Mouse (Mus musculus) limb, embryonic 12.5 days (tissue): ENCODE measurements around the gene Iars2. TPM values are rescaled to one million over a fixed set of nuclear protein-coding genes. Genes with fewer than 3 reads are reported as not detected.

Source experiments
- ATAC-seq: fragments of 200-750 bp; cut with Nextera tagmentation; 2 replicates; pipeline ENCODE4 v1.8.0; 2017; ENCODE audit warnings: low read depth, moderate TSS enrichment; ENCODE audit not compliant: insufficient number of reproducible peaks, insufficient read depth, low FRiP score, low TSS enrichment
- H3K27ac ChIP-seq: fragments of 300-500 bp; sonication (generic); 2 replicates; pipeline ENCODE4 v1.5.1; 2016; ENCODE audit warnings: mild to moderate bottlenecking, moderate library complexity
- H3K27me3 ChIP-seq: fragments of 300-500 bp; sonication (generic); 2 replicates; pipeline ENCODE4 v1.6.1; 2016; ENCODE audit warnings: mild to moderate bottlenecking, moderate library complexity
- H3K36me3 ChIP-seq: fragments of 300-500 bp; sonication (generic); 2 replicates; pipeline ENCODE4 v1.6.1; 2016; ENCODE audit warnings: mild to moderate bottlenecking, moderate library complexity
- H3K4me1 ChIP-seq: fragments of 300-500 bp; sonication (generic); replicated peaks from 2 replicates; pipeline ENCODE4 v1.6.1; 2016
- H3K4me2 ChIP-seq: fragments of 300-500 bp; sonication (generic); 2 replicates; pipeline ENCODE4 v1.6.1; 2016; ENCODE audit warnings: mild to moderate bottlenecking, moderate library complexity
- H3K4me3 ChIP-seq: fragments of 300-500 bp; sonication (generic); replicated peaks from 2 replicates; pipeline ENCODE4 v1.5.1; 2016; ENCODE audit warnings: mild to moderate bottlenecking
- H3K9ac ChIP-seq: fragments of 300-500 bp; sonication (generic); replicated peaks from 2 replicates; pipeline ENCODE4 v1.6.1; 2016; ENCODE audit warnings: mild to moderate bottlenecking, moderate library complexity
- H3K9me3 ChIP-seq: fragments of 300-500 bp; sonication (generic); 2 replicates; pipeline ENCODE4 v1.6.1; 2016; ENCODE audit warnings: mild to moderate bottlenecking, moderate library complexity
- WGBS: fragments of 180-500 bp; shearing (Covaris S2); methylation state at CpG from one replicate; pipeline ENCODE4 v1.1.7; 2016; 5-methylcytosine and 5-hydroxymethylcytosine counted together
- microRNA counts: library from miRNA; unstranded; fragments of <30 nt; microRNA quantifications from one replicate; lab custom pipeline; 2017
- microRNA-seq: library from miRNA; unstranded; fragments of <30 nt; microRNA quantifications from one replicate; pipeline ENCODE4, GENCODE M21; 2017
- polyA plus RNA-seq: library from polyadenylated mRNA; unstranded; fragments of >200 nt; fragmentation: Nextera tagmentation; extraction: Ambion mirVana; gene quantifications from 2 replicates; pipeline ENCODE4 v1.2.1, GENCODE M21; 2016

Iars2 gene
- polyA plus RNA-seq, 1 experiment from 2014 or later, result 30.7 TPM

DNA sequence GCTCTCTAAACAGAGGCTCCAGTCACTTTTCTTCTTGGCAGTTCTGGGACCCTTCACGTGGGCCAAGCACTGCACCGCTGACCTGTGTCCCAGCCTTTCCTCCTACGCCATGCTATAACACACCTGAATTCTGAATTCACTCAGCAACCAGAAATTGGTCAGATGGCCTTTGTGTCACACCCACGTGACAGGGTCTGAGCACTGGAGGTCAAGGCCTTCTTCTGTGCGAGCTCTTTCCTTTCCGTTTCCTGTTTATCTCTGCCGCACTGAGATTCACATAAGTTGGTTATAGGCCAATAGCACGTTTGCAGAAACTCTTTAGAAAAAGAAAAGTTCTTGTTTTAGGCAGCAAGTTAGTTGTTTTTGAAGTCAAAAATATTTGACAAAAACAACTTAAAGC, 80.5 kb downstream of the Iars2 start:
- H3K4me2 ChIP-seq, result no peak overlapping the region
- H3K4me3 ChIP-seq, result no peak overlapping the region
- no peak for ATAC-seq
- H3K27ac ChIP-seq, result no peak overlapping the region
- H3K4me1 ChIP-seq, result peaks cover 7% of the 10 kb centered on the region
- H3K9ac ChIP-seq, result no peak overlapping the region
- H3K36me3 ChIP-seq, result peaks cover 78% of the 10 kb centered on the region
- no peaks in the 10 kb centered on the region for H3K9me3 ChIP-seq
- no peaks in the 10 kb centered on the region for H3K27me3 ChIP-seq
- 94% methylated on average over 8 of the region's 8 CpGs for WGBS

DNA sequence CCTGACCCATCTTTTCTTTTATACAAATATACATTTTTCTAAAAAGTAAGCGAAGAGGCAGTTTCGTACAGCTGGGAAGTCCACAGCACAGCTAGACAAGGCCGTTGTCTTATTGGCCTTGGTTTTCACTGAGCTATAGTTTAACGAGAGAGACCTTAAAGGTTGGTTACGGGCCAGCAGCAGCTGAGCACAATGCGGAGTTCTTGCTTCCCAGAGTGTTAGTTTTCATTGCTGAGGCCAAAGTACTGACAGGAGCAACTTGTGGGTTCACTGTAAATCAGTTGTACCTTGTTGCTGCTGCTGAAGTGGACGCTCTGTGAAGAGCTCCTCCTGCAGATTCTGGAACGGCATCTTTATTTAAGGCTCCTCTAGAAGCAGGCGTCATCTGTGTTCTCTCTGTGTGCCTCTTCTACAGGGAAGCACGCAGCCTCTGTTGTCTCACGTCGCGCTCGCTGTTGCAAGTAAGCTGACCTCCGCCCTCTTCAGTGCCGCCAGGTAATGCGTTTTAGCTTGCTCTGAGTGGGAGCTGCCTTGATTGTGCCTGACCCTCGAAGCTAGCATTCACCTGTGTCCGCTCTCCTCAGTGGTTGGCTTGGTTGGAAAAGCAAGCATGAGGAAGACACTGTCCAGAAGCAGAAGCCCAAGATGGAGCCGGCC, 81.6 kb downstream of the Iars2 start:
- no peaks in the 10 kb centered on the region for H3K9me3 ChIP-seq
- H3K27ac ChIP-seq, result peak overlapping the region; percentile 88
- peaks cover 7% of the 10 kb centered on the region for H3K4me1 ChIP-seq
- H3K4me2 ChIP-seq, result no peak overlapping the region
- H3K36me3 ChIP-seq, result peaks cover 78% of the 10 kb centered on the region
- no peak overlapping the region for H3K9ac ChIP-seq
- WGBS, result 84% methylated on average over 20 of the region's 20 CpGs
- no peak overlapping the region for H3K4me3 ChIP-seq
- peak; percentile 37; the same call in 1 of the 2 replicates for ATAC-seq
- H3K27me3 ChIP-seq, result no peaks in the 10 kb centered on the region

DNA sequence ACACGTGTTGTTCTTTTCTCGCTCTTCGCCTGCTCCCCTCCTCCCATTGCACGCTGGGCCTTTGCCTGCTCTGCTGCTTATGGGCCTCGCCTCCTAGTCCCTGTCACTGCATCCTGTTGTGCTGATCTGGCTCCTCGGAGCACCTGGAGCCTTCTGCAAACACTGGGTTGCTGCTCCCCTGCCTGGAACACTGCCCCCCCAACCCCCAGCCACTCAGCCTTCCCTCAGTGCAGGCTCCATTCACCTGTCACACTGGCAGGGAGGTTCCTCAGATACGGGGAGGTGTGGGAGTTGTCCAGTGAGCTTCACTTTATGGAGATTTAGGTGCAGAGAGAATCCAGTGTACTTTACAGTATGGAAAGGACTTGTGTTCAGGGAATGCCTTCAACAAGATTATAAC, 83.7 kb downstream of the Iars2 start:
- WGBS, result 73% methylated on average over 7 of the region's 7 CpGs
- Histone ChIP-seq H3K27me3 (no peaks in the 10 kb centered on the region), H3K4me2 (no peak overlapping the region), H3K27ac (no peak overlapping the region), H3K36me3 (peaks cover 79% of the 10 kb centered on the region), H3K9ac (no peak overlapping the region), H3K9me3 (no peaks in the 10 kb centered on the region), H3K4me3 (no peak overlapping the region), H3K4me1 (peaks cover 7% of the 10 kb centered on the region)
- ATAC-seq, result no peak

DNA sequence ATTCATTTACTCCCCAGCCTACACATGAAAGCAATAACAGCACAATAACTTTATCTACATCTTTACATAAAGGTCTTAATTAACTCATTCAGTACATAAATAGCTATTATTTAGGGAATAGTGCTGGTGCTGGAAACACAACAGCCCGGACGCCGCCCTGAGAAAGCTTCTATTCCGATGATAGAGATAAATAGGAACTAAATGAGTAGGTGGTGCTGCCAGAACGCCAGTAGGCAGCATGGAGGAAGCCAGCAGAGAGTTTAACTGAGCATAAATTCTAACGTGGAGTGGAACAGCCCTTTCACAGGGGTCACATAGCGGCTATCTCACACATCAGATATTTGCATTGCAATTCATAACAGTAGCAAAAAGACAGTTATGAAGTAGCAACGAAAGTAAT, 86.2 kb downstream of the Iars2 start:
- ATAC-seq, result no peak
- WGBS, result 92% methylated on average over 8 of the region's 8 CpGs

DNA sequence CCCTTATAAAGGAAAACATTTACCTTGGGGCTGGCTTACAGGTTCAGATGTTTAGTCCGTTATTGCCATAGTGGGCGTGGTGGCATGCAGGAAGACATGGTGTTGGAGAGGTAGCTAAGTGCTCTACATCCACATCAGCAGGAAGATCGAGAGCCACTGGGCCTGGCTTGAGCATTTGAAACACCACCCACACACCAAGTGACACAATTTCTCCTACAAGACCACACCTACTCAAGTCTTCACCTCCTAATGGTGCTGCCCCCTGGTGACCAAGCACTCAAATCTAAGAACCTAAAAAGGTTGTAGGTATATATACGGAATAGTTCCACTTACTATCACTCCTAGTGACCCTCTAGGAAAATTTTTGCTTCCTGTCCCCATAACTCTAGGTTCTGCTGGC, 92.7 kb downstream of the Iars2 start:
- Histone ChIP-seq H3K9ac (no peak overlapping the region), H3K27ac (no peak overlapping the region), H3K27me3 (no peaks in the 10 kb centered on the region), H3K4me3 (no peak overlapping the region), H3K4me1 (no peaks in the 10 kb centered on the region), H3K4me2 (no peak overlapping the region), H3K36me3 (peaks cover 56% of the 10 kb centered on the region), H3K9me3 (no peaks in the 10 kb centered on the region)
- WGBS, result 87% methylated on average over 4 of the region's 4 CpGs
- ATAC-seq, result no peak

More for the DNA sequence above, 86.2 kb downstream of the Iars2 start:
- H3K4me2 ChIP-seq, result no peak overlapping the region
- no peak overlapping the region for H3K9ac ChIP-seq
- no peak overlapping the region for H3K4me3 ChIP-seq
- no peaks in the 10 kb centered on the region for H3K9me3 ChIP-seq
- peaks cover 6% of the 10 kb centered on the region for H3K4me1 ChIP-seq
- H3K27ac ChIP-seq, result no peak overlapping the region
- H3K36me3 ChIP-seq, result peaks cover 73% of the 10 kb centered on the region
- no peaks in the 10 kb centered on the region for H3K27me3 ChIP-seq

DNA sequence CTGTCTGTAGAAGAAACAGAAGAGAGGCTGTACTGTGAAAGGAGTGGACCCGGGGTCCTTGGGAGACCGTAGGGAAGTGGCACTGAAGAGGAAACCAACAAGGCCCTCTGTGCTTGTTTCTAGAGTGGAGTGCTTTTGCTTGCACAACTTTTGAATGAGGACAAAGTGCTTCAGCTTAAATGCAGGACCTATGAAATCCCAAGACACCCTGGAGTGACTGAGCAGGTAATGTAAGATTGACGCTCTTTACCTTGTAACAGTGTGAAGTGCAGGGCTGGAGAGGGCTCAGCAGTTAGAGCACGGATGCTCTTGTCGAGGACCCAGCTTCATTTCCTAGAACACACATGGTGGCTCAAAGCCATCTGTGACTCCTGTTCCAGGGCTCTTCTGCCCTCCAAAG, 93.4 kb downstream of the Iars2 start:
- Histone ChIP-seq H3K9ac (no peak overlapping the region), H3K4me2 (no peak overlapping the region), H3K9me3 (no peaks in the 10 kb centered on the region), H3K27me3 (no peaks in the 10 kb centered on the region), H3K36me3 (peaks cover 49% of the 10 kb centered on the region), H3K4me1 (no peaks in the 10 kb centered on the region), H3K4me3 (no peak overlapping the region), H3K27ac (no peak overlapping the region)
- WGBS, result 93% methylated on average over 5 of the region's 5 CpGs
- no peak for ATAC-seq

MicroRNAs within 50 kb of the gene (microRNA counts, 519-probe panel; counts per million panel counts)
- microRNA mmu-miR-194 (lab: Ali Mortazavi, UCI) (not detected), microRNA mmu-miR-664 (lab: Ali Mortazavi, UCI) (not detected)

Small RNAs within 50 kb of the gene (microRNA-seq; reads per million reads assigned to microRNA genes)
- gene Mir194-1, result not detected
- gene Mir215, result 0.70 reads per million
- gene Mir664, result 3.0 reads per million, percentile 8 among the genes with 10 or more reads in this experiment

Other genes starting within 250 kb of the Iars2 start
- gene Rab3gap2, start 125.3 kb downstream of the Iars2 start, polyA plus RNA-seq, result 24.6 and 24.7 TPM in 2 replicates
- 23.7 TPM in 2 replicates for gene Bpnt1, start 2.8 kb upstream of the Iars2 start, polyA plus RNA-seq
- 148 and 151 TPM in 2 replicates for gene Eprs, start 33.6 kb upstream of the Iars2 start, polyA plus RNA-seq
- gene Slc30a10, start 125.5 kb upstream of the Iars2 start, polyA plus RNA-seq, result 0.39 and 0.54 TPM in 2 replicates